Mouse (Mus musculus) spleen, embryonic (tissue): Measurements from ENCODE around the gene Ankrd44.

ENCODE experiments used
- CTCF ChIA-PET: fragments of 350-600 bp; sonication (Branson Sonifier 250); formaldehyde crosslinking; loops from one replicate; lab custom pipeline; 2022; lab: Charles Lee

Ankrd44 gene

DNA sequence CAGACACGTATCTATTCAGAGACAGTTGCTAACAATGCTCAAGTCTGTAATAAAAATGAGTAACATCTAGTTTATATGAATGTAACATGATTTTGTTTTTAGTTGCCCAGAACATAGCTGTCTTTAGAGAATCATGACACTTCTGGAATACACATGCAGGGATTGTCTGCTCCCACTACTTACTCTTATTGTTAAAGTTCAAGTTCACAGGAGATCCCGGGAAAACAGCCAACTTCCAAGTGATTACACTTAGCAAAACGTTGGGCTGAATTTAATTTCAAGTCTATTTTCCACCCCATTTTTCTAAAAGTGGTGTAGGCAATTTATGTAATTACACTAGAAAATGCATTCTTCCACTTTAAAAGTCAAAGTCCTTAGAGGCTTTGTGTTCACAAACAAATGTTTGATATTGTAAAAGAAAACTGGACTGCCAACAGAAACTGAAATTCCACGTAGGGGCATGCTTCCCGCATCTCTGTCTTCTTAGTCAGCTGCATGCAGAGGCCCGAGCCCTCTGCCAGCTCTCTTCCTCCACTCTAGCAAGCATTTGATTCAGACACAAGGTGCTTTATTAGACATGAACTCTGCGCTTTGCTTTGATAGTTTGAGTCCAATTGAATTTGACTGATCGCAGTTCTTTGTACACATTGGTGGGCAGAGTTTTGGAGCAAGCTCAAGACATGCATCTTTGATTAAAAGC, 211.0 kb downstream of the Ankrd44 start:
- CTCF ChIA-PET = no interaction called here

GRCm38 (mm10) chr1:54713231-54714173, 212.7 kb downstream of the Ankrd44 start:
- CTCF ChIA-PET = interaction anchor here (0.5 to 0.6 kb wide), 2 partner anchors 9 to 36 kb away, joined by 4 to 6 read pairs; no protein-coding TSS in a partner anchor

- CTCF ChIA-PET = interaction anchor here (0.6 kb wide), 1 partner anchor 11 kb away, joined by 4 read pairs; no protein-coding TSS in a partner anchor
Measured at GRCm38 (mm10) chr1:54711568-54711967, 214.6 kb downstream of the Ankrd44 start.

DNA sequence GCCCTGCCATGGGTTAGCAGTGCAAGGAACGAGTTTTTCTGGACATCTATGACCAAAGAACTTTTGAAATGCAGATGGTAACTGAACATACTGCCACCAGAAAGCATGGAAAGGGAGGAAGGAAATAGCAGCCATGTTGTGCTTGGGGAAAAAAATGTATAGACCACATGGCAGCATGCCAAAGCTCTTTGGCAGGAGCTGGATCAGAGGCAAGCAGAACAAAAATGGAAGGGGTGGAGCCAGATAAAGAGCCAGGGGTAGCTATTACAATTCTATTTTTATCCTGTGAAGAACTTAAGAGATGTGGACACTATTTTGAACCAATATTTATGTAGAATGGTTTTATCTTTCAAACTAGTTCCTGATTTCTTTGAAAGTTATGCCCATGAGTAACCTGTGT, 215.6 kb downstream of the Ankrd44 start:
- CTCF ChIA-PET = no interaction called here

DNA sequence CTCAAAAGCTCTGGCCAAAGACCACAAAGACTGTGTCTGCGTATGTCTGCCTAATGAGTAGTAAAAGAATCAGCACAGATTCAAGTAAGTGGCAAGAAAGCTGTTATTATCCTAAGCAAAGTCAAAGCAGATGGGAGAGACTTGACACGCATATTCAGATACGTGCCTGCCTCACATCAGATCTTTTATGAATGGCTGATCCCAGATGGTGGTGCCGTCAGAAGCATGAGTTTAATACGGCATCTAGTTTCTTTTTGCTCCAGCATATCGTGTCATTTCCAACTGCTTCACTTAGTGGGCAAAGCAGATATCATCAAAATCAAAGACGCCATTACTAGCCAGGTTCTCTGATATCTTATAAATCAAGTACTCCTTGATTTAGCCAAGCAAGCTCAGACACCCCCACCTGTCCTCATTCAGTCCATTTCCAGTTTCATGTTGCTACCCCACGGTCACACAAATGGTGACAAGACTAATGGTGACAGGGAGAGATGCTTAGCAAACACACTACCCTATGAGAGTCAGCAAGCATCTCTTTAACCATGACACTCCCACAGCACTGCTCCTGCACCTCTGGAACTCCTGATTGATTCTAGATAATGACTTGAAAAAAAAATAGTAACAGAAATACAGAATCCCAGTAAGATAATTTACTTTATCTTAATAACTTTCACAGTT, 218.2 kb downstream of the Ankrd44 start:
- CTCF ChIA-PET = interaction anchor here (0.5 to 0.6 kb wide), 2 partner anchors 17 to 883 kb away, joined by 3 to 6 read pairs; no protein-coding TSS in a partner anchor

DNA sequence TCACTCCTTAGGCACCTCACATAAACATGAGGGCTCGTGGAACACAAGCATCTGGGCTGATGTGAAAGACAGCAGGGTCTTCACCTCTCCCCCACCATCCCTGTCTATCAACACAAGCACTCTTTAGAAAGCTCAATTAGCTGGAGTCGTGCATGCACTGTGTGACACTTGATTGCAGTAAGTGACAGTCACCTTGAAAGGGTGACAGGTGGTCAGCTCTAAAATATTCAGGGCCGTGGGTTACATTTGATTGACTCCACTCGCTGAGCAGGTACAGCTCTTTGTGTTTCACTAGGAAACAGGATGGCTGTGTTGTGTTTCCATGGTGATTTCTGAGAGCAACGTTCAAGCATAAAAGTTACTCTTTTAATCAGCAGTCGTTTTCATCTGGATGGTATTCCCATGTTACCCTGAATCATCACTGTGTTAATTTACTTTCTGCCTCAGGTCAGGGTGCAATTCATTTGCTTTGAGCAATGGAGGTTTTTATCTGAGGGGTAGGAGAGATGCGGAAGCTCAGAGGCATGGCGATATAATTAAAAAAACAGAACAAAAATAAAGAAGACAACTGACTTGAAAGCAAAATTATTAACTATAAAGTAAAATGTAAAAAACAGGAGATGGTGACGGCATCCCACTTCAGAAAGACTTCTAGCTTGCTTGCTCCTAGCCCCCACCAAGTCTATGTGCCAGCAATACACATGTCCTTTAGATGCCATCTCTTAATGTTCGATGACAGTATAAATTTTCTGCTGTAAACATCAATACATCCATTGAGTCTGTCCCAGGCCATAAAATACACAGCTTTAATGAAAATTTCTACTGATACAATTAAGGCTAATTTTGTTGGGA, 218.9 kb downstream of the Ankrd44 start:
- CTCF ChIA-PET = interaction anchor here (0.5 to 1.1 kb wide), 2 partner anchors 42 to 882 kb away, joined by 3 to 6 read pairs; no protein-coding TSS in a partner anchor

- CTCF ChIA-PET = interaction anchor here (0.5 to 1.1 kb wide), 2 partner anchors 41 to 303 kb away, joined by 3 to 5 read pairs; no protein-coding TSS in a partner anchor
Measured at GRCm38 (mm10) chr1:54706621-54707020, 219.6 kb downstream of the Ankrd44 start.

GRCm38 (mm10) chr1:54703466-54703865, 222.7 kb downstream of the Ankrd44 start:
- CTCF ChIA-PET = no interaction called here

- CTCF ChIA-PET = no interaction called here
Measured at GRCm38 (mm10) chr1:54702918-54703317, 223.3 kb downstream of the Ankrd44 start.

DNA sequence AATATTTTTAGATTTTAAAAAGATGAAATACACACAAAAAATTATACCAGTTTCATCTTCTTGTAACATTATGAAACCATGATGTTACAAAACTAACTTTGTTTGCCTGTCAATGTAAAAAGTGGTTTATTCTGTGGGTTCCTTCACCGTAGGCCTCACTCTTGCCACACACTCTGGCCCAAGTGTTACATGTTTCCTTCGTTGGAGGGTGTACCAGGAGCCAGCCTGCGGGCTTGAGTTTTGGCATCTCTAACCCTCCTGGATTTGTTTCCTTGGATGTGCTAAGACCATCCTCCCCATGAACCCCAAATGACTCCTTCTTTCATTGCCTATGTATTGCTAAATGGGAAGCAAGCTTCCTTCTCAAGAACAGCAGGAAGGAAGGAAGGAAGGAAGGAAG, 230.8 kb downstream of the Ankrd44 start:
- CTCF ChIA-PET = no interaction called here

DNA sequence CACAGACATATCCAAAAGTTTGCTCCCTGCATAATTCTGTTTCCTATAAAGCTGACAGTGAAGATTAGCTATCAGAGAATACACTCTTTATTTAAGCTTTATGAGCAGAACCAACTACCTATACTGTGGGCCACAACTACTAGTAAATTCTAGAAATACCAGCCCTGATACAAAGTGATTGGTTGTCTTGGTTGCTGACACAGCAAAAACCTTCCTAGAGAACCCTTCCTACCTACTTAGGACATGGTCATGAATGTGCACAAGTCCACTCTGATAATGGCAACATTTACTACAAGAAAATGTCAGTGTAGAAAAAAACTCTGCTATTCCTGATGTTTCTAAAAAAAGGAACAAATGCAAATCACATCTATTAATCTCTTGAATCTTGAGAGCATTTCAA, 234.4 kb downstream of the Ankrd44 start:
- CTCF ChIA-PET = interaction anchor here (0.6 kb wide), 1 partner anchor 16 kb away, joined by 3 read pairs; no protein-coding TSS in a partner anchor

DNA sequence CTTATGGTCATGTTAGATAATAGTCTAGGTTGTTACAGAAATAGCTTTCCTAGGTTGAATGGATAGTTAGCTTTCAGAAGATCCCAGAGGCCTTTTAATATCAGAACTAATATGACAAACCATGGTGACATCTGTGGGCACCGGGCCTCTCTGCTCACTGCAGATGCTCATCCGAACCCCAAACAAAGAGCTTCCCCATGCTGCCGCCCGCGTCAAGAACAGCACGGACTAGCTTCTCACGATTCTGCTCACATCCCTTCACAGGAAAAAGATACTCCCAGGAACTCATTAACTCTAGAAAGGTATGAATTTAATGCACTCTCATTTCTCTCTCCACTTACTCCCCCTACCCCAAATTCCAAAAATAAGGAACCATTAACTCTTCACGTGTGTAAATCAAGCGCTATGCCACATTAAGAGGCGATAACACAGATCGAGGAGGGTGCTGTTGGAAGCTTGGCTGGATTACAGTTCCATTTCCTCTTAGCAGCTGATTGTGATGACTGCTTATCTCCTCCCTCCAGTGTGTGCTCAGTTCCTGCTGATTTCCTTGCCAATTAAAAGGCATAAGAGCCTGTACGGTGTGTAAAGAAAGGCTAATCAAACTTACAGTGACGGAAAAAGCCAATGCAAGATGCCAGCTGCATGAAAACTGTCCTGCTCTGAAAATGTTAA, 235.8 kb downstream of the Ankrd44 start:
- CTCF ChIA-PET = no interaction called here

DNA sequence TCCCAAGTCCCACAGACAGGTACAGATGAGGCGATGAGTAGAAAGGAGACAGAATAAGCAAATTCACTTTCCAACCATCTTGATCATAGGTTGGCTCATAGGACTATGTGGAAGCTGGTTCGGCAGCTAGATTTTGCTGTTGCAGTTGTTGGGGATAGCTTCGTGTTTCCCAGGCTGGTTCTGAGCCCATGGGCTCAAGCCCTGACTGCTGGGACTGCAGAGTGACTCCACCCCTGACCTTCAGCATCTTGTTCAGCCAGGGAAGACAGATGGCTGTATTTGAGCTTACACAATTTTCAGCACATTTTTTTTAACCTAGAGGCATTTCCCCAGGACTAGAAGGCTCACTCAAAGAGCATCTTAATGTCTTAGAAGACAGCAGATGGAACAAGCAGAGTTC, 237.7 kb downstream of the Ankrd44 start:
- CTCF ChIA-PET = no interaction called here

- CTCF ChIA-PET = no interaction called here
Measured at GRCm38 (mm10) chr1:54684316-54684715, 241.9 kb downstream of the Ankrd44 start.

- CTCF ChIA-PET = no interaction called here
Measured at GRCm38 (mm10) chr1:54679556-54679955, 246.6 kb downstream of the Ankrd44 start.

DNA sequence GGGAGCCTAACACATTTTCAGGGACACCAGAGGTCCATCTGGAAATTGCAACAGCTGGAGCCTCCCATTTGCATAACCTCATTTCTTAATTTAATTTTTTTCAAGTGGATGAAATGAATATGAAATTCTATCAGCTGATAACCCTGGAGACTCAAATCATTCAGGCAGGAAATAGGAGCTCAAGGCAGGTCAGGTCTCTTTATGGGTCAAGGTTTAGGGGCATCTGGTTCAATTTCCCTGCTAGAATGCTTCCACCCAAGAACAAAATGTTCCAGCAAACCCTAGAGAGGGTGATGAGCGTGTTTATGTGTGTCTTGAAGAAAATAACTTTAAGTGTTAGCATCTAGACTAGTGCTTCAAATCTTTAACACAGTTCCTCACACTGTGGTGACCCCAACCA, 248.2 kb downstream of the Ankrd44 start:
- CTCF ChIA-PET = interaction anchor here (0.7 kb wide), 1 partner anchor 35 kb away, joined by 6 read pairs; no protein-coding TSS in a partner anchor

- CTCF ChIA-PET = no interaction called here
Measured at GRCm38 (mm10) chr1:54675478-54675877, 250.7 kb downstream of the Ankrd44 start.

DNA sequence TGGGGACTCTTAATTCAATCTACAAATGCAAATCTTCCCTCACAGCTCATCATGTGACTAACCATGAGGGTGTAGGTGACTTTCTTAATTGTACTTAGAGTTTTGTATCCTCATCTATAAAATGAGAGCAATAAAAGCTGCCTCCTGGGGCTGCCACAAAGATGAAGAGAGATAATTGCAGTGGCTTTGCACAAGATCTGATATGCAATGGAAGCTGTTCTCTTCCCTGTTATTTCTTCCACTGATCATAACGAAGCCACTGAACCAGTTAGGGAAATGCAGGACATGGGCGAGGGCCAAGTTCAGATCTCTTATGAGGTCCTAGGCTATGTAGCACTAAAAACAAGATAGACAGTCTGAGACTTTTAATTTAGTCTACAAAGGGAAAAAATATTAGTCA, 258.2 kb downstream of the Ankrd44 start:
- CTCF ChIA-PET = no interaction called here

DNA sequence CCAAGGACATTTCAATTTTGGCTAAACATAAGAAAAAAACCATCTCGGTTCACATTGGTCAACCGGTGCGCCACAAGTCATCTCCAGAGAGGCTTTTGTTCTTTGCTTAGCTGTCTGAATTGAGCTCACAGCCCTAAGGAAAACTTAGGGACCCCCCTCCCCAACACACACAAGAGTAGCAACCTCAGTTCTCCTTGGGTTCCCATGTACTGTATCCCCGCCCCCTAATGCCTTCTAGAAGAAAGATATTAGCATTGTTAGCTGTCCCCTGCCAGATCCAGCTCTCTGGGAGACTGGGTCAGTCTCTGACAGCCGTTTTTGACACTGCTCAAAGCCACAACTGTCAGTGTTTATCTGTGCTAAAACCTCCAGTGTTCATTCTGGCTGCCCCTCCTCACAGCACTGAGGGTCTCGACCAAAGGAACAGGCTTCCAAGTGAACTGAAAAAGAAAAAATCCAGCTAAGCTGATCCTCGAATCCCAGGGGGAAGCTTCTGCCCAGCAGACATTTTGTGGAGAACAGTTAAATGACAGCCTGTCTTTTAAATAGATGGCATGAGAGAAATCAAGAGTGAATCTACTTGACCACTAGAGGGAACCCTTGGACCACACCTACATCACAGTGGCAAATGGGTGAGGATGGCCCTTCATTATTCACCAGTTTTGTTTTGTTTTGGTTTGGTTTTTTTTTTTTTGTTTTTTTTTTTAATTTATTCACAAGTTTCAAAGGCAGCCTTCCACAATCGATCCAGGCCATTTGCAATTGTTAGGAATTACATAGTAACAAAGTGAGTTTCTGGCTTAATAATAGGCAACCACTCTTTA, 260.4 kb downstream of the Ankrd44 start:
- CTCF ChIA-PET = interaction anchor here (0.7 to 1.3 kb wide), 3 partner anchors 41 to 351 kb away, joined by 3 to 5 read pairs (median 5); no protein-coding TSS in a partner anchor
